Mouse (Mus musculus): ENCODE measurements at regions not wholly inside any gene's neighbourhood (a gene's known extent, or its start where the extent isn't known, plus 50 kb on each side); places are given as distances from the start of the nearest gene placed in this dataset.

GRCm38 (mm10) chr6:143490019-143490418 is 323.0 kb downstream of the Etnk1 start:
- no peak for DNase-seq

DNA sequence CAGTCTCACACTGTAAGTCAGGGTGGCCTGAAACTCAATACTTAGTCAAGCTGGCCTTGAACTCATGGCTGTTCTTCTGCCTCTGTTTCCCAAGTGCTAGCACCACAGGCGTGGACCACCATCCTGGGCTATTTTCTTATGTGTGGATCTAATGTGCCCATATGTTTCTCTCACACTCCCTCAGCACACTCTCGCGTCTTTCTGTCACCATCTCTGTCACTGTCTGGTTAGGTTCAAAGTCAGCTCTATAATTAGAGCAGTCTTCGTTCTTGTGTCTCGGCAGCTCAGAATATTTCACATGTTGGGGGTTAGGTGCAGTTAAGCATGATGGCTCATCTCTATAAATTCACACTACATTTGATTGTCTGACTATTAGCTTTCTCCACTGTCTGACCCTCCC is 324.4 kb downstream of the Etnk1 start:
- no peak for DNase-seq

DNA sequence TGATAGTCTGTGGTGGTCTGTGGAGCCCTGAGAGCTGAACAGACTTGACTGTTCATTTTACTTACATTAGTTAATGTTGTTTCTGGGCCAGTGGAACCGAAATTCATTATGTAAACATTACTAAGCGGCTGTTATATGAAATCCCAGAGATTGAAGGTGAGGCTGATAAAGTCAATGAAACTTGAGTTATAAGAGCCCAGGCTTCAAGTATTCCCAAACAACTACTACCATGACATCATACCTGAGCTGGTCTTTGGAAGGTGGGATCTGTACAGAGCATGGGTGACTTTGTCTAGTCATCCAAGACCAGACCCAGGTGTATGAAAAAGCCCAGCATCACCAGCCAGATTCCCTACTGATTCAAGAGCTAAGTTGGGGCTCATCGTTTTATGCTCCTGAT is 326.5 kb downstream of the Etnk1 start:
- no peak for DNase-seq

DNA sequence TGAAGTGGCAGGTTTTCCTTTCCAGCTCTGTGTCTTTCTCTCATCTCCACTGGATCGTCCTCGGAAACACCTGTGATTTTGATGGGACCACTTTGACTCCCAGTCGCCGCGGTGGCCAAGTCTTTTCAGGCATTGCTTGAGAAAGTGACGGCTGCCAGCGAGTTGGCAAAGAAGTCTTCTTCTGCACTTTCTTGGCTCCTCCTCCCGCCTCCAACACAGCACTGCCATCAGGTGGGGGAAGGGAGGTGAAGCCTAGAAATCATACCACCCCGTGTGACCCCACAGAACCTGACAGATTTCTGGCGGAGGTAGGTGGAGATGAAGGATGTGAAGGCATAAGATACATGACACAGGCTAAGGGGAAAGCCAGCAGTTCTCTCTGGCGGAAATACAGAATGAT is 327.3 kb downstream of the Etnk1 start:
- DNase-seq, result no peak

DNA sequence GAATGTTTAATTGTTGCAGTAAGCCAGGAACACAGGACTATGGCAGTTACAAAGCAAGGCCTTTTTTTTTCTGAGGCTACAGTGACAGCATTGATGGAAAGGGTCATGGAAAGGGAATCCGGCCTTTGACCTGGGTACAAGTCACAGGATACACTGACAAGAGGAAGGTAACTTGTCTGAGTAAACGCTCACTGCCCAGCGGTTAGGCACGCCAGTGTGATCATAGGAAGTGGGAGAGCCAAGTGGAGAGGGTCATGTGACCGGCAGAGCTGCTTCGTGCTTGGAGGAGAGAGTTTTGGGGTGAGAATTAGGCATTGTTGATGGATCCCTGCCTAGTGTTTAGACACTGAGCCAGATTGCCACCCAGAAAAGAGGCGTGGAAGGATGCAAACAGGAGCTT is 327.9 kb downstream of the Etnk1 start:
- DNase-seq, result no peak

- DNase-seq, result no peak
Measured at GRCm38 (mm10) chr6:143498764-143499163, 331.7 kb downstream of the Etnk1 start.

GRCm38 (mm10) chr6:143499259-143500043 is 332.4 kb downstream of the Etnk1 start:
- no peak for DNase-seq

DNA sequence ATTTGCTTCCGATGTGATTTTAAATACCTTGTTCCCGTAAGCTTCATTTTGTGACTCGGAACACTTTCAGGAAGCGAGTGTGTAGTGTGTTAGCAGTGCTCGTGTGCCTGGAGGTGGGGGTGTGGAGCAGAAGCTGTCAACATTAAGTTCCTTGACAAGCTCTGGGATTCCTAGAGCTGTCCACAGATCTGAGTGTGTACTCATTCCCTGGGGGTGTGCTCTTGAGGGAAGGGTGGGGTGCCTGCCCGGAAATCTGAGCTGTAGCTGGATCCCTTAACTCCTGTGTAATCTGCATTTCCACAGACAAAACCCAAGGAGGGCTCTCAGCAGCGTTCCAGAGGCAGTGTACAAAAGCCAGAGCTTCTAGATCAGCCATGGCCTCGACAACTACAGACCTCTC is 335.8 kb downstream of the Etnk1 start:
- DNase-seq, result no peak

GRCm38 (mm10) chr6:143503953-143504352 is 336.9 kb downstream of the Etnk1 start:
- no peak for DNase-seq

DNA sequence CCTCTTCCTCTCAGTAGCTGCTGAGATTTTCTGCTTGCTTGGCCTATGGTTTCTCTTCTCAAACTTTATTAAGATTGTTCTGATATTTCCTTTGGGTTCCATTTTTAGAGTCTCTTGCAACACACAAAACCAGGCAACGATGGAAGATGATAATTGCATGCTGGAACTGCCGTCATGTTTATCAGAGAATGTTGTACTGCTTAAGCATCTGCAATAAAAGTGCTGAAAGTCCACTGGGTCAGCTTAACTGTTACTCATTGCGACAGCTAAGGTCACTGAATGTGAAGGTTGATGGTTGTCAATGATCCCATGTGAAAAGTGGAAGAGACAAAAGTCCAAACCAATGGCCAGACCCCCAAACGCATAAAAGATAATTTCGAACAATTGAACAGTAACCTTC is 346.4 kb downstream of the Etnk1 start:
- DNase-seq, result no peak

- DNase-seq, result no peak
Measured at GRCm38 (mm10) chr6:143515137-143515536, 348.1 kb downstream of the Etnk1 start.

GRCm38 (mm10) chr6:143516746-143517145 is 349.7 kb downstream of the Etnk1 start:
- DNase-seq, result no peak

GRCm38 (mm10) chr6:143518476-143518875 is 351.5 kb downstream of the Etnk1 start:
- DNase-seq, result no peak

GRCm38 (mm10) chr6:143519668-143520067 is 352.6 kb downstream of the Etnk1 start:
- no peak for DNase-seq

- DNase-seq, result no peak
Measured at GRCm38 (mm10) chr6:143525092-143525491, 358.1 kb downstream of the Etnk1 start.

DNA sequence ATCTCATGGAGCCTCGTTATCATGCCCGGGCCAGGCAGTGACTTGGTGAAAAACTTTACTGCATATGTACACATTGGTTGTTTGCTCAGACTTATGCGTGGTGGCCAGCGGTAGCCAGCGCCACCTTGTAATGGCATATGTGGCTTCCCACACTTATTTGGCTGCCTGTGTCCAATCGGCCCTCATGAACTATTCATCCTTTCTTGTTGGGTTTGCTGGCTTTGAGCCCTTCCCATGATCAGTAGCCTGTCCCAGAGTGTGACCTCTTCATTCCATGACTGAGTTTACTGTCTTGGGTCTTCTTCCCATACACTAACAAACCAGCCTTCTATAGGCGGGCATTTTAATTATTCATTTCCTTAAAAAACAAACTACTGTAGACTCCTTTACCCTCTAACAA is 361.9 kb downstream of the Etnk1 start:
- DNase-seq, result no peak

DNA sequence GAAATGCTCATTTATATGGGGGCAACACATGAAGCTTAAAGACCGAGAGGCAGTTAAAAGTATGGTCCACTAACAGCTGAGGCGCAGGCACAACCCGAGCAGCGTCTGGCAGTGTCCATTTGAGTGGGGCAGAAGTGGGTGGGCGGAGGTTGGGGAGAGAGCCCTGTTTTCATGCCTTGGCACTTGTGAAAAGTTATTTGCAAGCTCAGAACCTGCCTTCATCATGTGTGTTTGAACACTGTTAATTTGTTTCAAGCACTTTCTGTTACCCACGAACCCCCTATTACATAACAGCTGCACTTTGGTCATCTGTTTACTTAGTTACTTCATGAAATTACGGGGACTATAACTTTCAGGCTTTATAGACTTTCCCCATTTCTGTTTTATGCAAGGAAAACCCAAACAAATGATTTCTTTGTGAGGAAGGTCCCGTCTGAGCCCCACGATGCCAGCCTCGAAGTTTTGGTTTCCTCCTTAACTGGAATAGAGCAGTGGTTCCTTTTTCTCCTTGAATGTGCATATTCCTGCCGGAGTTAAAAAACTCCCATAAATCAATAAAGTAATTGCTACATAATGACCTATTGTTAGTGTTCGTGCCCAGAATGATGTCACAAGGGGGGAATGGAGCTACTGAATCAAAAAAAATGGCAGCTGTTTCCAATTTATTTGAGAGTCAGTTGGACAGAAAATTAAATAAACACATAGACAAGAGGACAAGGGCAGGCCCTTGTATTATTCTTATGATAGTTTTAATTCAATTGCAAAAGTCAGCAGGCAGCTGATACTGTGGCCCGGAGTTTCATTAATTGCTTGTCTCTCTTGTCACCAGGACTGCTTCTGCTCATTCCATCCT is 363.6 kb downstream of the Etnk1 start:
- DNase-seq, result no peak

GRCm38 (mm10) chr6:143531477-143531876 is 364.5 kb downstream of the Etnk1 start:
- no peak for DNase-seq

DNA sequence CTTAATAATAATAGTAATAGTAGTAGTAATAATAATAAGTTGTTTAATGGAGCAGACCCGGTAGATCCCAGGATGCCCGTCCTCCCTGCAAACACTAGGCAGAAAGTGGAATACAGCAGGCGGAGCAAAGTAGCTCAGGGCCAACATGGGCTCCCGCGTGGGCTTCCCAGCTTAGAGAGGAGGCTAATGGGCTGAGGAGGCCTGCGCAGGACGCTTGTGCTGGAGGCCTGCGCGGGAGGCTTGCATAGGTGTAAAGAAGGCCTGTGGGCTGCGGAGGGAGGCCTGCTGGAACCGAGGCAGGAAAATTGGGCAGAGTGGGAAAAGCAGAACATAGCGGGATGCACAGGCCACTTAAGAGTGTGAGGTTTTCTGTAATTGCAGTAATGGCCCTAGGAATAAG is 365.4 kb downstream of the Etnk1 start:
- no peak for DNase-seq

DNA sequence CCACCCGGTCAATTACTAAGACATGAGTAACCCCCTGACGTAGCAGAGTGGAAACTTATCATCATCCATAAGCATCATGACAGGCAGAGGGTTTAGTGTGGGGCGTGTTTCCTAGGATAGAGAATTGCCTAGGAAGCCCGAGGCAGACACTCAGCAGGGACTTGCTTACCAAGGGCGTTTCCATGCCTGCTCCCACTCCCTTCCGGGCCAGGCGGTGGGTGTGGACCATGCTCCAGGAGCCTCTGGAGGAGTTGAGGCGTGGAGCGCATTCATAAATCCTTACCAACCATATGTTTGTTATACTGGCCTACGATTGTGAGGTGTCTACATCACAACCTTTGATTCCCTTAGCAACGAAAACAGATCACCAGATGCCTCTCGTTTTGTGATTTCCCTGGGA is 368.2 kb downstream of the Etnk1 start:
- no peak for DNase-seq

DNA sequence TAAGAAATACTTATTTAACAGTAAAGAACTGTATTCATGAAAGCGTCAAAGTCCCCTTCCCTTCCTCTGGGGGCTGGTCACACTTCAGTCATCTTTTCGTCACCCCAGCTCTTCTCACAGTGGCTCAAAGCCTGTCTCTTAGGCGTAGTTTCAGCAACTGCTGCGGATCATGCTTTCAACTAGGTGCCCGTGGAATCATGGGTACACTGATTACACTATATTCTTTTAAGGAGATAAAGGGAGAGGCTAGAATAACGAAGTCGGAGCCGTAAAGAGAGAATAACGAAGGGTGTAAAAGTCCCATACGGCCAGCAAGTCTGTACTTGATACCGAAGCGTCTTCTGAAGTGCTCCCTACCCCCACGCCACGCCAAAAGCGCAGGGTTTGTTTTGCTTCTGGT is 368.7 kb downstream of the Etnk1 start:
- DNase-seq, result no peak

DNA sequence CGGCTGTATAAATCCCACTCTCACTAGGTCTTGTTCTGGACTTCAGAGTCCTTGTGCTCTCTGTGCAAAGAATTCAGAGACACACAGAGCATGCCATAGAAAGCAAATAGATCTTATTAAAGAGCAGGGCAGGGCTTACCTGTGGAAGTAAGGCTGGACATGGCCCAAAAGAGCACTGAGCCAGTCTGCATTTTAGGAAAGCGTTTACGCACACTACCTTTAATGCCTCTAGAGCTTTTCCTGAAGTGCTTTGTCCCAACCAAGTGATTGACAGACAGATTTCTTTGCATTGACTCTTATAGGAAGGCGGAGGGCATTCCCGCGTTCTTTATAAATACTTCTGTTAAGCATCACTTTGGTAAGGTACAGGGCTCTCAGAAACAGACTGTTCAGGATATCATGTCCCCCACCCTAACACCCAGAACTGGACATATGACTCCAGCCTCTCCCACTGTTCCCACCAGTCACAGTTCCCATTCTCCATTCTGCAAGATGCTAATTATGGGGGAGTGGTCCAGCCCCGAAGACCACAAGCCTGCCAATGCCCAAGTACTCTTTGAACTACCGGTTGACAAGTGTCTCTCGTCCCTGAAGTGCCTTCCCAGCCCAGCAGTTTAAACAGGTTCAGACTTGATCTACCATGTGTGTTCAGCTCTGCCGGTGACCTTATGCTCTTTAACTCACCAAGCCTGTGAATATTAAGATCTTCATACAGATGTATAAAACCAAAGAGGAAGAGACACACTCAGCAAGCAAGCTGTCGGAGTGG is 369.7 kb downstream of the Etnk1 start:
- DNase-seq, result no peak

GRCm38 (mm10) chr6:143547406-143547903 is 380.4 kb downstream of the Etnk1 start:
- no peak for DNase-seq

All from kidney, adult 11 months (tissue).